Mouse (Mus musculus) Patski (cell line): ENCODE data around the gene Olfr1357. TPM values are rescaled to one million over a fixed set of nuclear protein-coding genes. Genes with fewer than 3 reads are reported as not detected.

Source experiments
- ATAC-seq: fragments of 100-300 bp; one replicate; pipeline ENCODE4 v1.8.0; 2021
- CTCF ChIA-PET: fragments of 350-600 bp; sonication (Branson Sonifier 250); formaldehyde crosslinking; loops from one replicate; lab custom pipeline; 2022; ENCODE audit warnings: inconsistent platforms; lab: Charles Lee
- POLR2A ChIA-PET: fragments of 350-600 bp; sonication (Branson Sonifier 250); formaldehyde crosslinking; loops from one replicate; lab custom pipeline; 2022; ENCODE audit warnings: antibody characterized with exemption, inconsistent platforms; lab: Charles Lee
- DNase-seq: peaks from one replicate; pipeline ENCODE4 v3.0.0-alpha.2; 2011; ENCODE audit warnings: low read depth, low spot score
- H3K27me3 ChIP-seq: fragments of 371-371 bp; one replicate; pipeline ENCODE4 v1.5.1; 2021
- CTCF ChIP-seq: fragments of 100-300 bp; IDR thresholded peaks from one replicate; pipeline ENCODE4 v1.5.1; 2021
- in situ Hi-C: fragments of 300-500 bp; cut with MboI; formaldehyde crosslinking; loops from 3 replicates; pipeline ENCODE4 v1.11.1; 2018; ENCODE audit warnings: low pct_unique_long_range_greater_than_20kb, mixed read lengths
- polyA plus RNA-seq: library from polyadenylated mRNA; unstranded; gene quantifications from one replicate; pipeline ENCODE4 v1.2.3, GENCODE M21; 2021

The Olfr1357 gene
- polyA plus RNA-seq, 1 experiment from 2014 or later: not detected

GRCm38 (mm10) chr10:78570897-78571296 is 47.0 kb downstream of the Olfr1357 start:
- no peaks in the 10 kb centered on the region for H3K27me3 ChIP-seq
- ChIA-PET CTCF (interaction anchor here (1.4 to 1.5 kb wide), 2 partner anchors 24 to 31 kb away, joined by 3 to 4 read pairs; no protein-coding TSS in a partner anchor), POLR2A (interaction anchor here (0.9 kb wide), 1 partner anchor 108 kb away, joined by 3 read pairs; no protein-coding TSS in a partner anchor)
- ATAC-seq (no peak), DNase-seq (no peak)
- in situ Hi-C loops: loop anchor here (5.0 to 10.0 kb wide), 2 partner anchors 64 to 1104 kb away; no protein-coding TSS in a partner anchor
- TF ChIP-seq CTCF: no peak

GRCm38 (mm10) chr10:78570416-78570815 is 47.5 kb downstream of the Olfr1357 start:
- in situ Hi-C loops: loop anchor here (5.0 to 10.0 kb wide), 2 partner anchors 63 to 1104 kb away; no protein-coding TSS in a partner anchor
- ATAC-seq (no peak), DNase-seq (no peak)
- ChIA-PET POLR2A (no interaction called here), CTCF (interaction anchor here (1.4 kb wide), 1 partner anchor 31 kb away, joined by 3 read pairs; no protein-coding TSS in a partner anchor)
- no peaks in the 10 kb centered on the region for H3K27me3 ChIP-seq
- TF ChIP-seq CTCF: no peak

GRCm38 (mm10) chr10:78569686-78570085 is 48.2 kb downstream of the Olfr1357 start:
- in situ Hi-C loops: loop anchor here (5.0 to 10.0 kb wide), 2 partner anchors 62 to 1105 kb away; no protein-coding TSS in a partner anchor
- ATAC-seq (no peak), DNase-seq (no peak)
- no peak for TF ChIP-seq CTCF
- CTCF ChIA-PET: no interaction called here
- POLR2A ChIA-PET: no interaction called here
- no peaks in the 10 kb centered on the region for H3K27me3 ChIP-seq

- ChIA-PET POLR2A (no interaction called here), CTCF (no interaction called here)
- no peaks in the 10 kb centered on the region for H3K27me3 ChIP-seq
- no peak for TF ChIP-seq CTCF
- ATAC-seq: no peak
- in situ Hi-C loops: no loop called here
- no peak for DNase-seq
Measured at GRCm38 (mm10) chr10:78569191-78569590, 48.7 kb downstream of the Olfr1357 start.

GRCm38 (mm10) chr10:78565070-78565469 is 52.8 kb downstream of the Olfr1357 start:
- peaks cover 4% of the 10 kb centered on the region for H3K27me3 ChIP-seq
- no peak for TF ChIP-seq CTCF
- CTCF ChIA-PET: interaction anchor here (0.8 kb wide), 1 partner anchor 9 kb away, joined by 4 read pairs; the partner anchor contains the start of gene Ilvbl
- POLR2A ChIA-PET: no interaction called here
- in situ Hi-C loops: no loop called here
- ATAC-seq (no peak), DNase-seq (no peak)

Other genes starting within 250 kb of the Olfr1357 start
- 297 TPM for gene Rrp1, start 205.0 kb downstream of the Olfr1357 start, polyA plus RNA-seq
- 418 TPM for gene Cstb, start 192.4 kb downstream of the Olfr1357 start, polyA plus RNA-seq
- gene Pdxk, start 153.1 kb downstream of the Olfr1357 start, polyA plus RNA-seq: 24.8 TPM
- not detected for gene Olfr1358, start 100.6 kb downstream of the Olfr1357 start, polyA plus RNA-seq
- 132 TPM for gene Ilvbl, start 43.7 kb downstream of the Olfr1357 start, polyA plus RNA-seq
- 46.6 TPM for gene Syde1, start 26.1 kb downstream of the Olfr1357 start, polyA plus RNA-seq
- 0.04 TPM for gene Casp14, start 100.2 kb upstream of the Olfr1357 start, polyA plus RNA-seq
- not detected for gene Ccdc105, start 135.0 kb upstream of the Olfr1357 start, polyA plus RNA-seq
- 0.45 TPM for gene Slc1a6, start 162.4 kb upstream of the Olfr1357 start, polyA plus RNA-seq
- gene Olfr1356, start 234.1 kb upstream of the Olfr1357 start, polyA plus RNA-seq: not detected